Mouse (Mus musculus) heart, postnatal 25 days (tissue): ENCODE measurements at regions not wholly inside any gene's neighbourhood (a gene's known extent, or its start where the extent isn't known, plus 50 kb on each side); places are given as distances from the start of the nearest gene placed in this dataset.

Source experiments
- DNase-seq: peaks from one replicate; pipeline ENCODE4 v3.0.0; 2022; ENCODE audit warnings: low spot score
- intact Hi-C: fragments of 180-260 bp; cut with DNase I; formaldehyde crosslinking; loops from one replicate; pipeline ENCODE4 v1.15.1; 2025

DNA sequence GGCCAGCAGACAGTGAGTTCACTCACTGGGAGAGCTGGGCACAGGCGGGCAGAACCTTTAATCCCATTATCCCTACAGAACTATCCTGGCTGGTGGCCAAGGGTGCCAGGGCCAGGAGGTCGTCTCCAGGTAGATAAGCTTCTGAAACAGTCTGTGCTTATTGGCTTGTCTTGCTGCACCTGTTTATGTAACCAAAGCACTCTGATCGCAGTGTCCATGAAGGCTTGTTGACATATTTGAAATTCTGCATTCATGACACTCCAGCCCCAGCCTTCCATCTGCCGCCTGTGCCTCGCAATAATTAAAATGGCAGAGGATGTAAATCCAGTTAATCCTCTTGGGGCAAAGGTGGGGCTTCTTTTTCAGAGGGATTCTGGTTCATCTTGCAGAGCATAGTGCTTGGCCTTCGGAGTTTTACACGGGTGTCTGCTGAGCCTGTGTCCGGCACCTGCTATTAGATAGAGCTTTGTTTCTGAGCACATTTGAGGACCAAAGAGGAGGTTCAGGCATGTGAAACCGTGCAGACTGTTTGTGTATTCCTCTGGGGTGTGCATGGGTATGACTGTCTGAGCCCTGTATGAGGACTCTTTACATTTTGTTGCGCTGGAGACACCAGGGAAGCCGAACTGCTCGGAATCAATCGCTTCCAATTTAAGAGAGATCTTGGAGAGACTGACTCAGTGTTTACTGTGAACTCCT, 197.6 kb downstream of the Xxylt1 start:
- intact Hi-C loops, result loop anchor here (5.0 kb wide), 1 partner anchor 34 kb away; no protein-coding TSS in a partner anchor
- no peak for DNase-seq

GRCm38 (mm10) chr16:30884189-30884551, 197.1 kb downstream of the Xxylt1 start:
- intact Hi-C loops, result loop anchor here (5.0 kb wide), 1 partner anchor 33 kb away; no protein-coding TSS in a partner anchor
- DNase-seq, result no peak

DNA sequence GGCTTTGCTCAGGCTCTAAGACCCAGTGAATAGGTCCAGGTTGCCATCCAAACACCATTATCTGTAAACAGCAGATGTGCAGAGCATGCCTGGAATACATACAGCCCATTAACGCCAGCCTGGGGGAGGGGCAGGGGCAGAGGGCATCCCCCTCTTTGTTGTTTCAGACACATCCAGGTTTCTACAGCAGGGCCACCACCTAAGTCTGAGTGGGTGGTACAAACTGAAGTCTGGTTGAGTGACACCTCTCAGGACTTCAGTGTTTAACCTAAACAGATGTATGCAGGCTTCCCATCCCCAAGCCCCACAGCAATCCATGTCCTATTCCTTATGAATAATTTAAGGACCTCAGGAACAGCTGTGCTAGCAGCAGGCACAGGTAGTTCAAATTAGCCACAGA, 194.2 kb downstream of the Xxylt1 start:
- DNase-seq, result no peak
- intact Hi-C loops, result no loop called here

DNA sequence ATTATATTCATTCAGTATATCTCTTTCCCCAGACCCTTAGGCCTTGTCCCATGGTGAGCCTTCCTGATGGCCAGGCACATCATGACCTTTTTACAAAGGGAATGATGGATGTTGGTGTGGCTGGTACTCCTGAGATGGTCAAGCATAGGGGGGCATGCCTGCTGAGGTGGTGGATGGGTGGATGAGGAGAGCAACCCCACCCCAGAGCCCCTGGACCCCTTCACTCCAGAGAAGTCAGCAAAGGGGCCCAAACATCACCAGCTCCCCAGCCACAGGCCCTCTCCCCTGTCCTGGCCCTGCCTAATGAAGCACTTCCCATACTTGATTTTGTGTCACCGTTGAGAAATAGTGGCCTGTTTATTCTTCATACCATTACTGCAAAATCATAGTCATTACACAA, 193.7 kb downstream of the Xxylt1 start:
- no peak for DNase-seq
- intact Hi-C loops, result no loop called here

- no peak for DNase-seq
- intact Hi-C loops, result no loop called here
Measured at GRCm38 (mm10) chr16:30888556-30889323, 192.5 kb downstream of the Xxylt1 start.

DNA sequence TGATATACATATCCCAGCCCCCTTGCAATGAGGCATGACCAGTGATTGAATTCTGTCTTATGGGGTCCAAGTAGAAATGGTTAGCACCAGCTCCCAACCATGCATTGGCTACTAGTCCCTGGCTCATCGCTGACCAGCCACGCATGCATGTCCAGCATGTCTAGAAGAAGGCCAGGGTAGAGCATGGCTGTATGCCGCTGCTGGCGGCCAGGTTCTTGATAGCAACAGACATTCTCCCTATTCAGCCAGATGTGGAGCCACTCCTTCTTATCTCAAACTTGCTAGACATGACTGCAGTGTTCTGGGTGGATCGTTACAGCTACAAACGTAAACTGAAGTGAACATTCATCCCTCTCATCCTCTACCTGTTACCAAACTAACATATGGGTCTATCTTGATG, 188.6 kb downstream of the Xxylt1 start:
- no peak for DNase-seq
- intact Hi-C loops, result no loop called here

DNA sequence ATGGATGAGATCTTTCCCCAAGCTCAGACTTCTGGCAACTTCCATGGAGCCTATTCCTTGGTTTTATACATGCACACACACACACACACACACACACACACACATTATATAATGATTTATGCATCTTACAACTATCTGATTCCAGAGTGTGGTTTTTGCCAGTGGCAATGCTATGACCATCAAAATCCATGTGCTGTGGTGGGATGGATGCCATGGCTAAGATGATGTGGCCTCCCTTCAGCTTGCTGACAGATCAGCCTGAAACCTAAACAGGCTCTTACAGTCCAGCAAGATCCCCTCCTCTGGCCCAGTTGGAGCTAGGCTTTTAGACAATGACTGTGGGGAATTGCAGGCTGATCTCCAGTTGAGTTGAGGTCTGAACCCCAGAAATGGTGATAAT, 187.1 kb downstream of the Xxylt1 start:
- intact Hi-C loops, result no loop called here
- DNase-seq, result no peak

DNA sequence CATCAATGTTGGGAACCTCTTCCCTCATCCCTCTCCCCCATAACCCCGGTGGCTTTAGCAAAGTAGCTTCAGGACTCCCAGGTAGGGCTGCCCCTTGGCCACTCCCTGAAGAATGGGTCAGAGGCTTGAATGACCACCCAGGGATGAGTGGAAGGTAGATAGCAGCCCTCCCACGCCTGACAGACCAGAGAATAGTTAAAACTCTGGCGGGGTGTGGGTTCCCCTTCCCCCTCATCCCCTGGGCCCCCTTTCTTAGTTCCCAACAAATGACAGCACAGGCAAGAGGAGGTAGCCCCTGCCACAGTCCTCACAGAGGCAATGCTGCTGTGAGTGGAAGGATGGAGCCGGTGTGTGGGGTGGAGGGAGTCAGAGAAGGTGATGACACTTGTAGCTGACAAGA, 186.2 kb downstream of the Xxylt1 start:
- DNase-seq, result no peak
- intact Hi-C loops, result no loop called here

DNA sequence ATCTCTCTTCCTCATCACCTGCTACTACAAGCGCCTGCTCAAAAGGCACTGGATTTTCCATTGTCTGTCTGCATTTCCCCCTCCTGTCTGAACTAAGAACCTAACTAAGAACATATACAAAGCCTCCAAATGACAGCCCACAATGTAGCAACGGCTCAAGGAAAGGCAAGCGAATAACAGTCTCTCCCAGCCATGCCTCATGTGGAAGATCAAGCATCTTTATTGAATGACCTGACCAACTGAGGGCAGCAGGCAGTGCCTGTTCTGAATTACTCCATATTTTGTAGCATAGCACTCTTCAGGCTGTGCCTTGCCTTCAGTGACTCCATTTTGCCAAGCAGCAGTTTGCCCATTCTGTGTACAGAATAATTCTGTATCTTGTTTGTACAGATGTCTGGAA, 183.9 kb downstream of the Xxylt1 start:
- intact Hi-C loops, result no loop called here
- DNase-seq, result no peak

DNA sequence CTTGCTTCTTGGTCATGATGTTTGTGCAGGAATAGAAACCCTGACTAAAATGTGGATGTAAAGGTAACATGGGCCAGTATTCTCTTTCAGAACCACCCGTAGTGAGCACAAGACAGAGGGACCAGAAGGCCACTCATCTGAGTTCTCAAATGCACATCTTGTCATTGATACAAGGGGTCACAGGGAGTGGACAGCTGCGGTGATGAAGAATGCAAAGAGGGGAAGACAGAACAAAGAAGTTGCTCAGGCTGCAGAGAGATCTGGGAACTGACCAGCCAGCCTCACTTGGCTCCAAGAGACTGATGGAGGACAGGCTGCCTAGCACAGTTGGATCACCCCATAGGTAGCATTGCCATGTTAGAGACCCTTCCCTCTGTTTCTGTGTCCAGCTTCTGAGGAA, 181.1 kb downstream of the Xxylt1 start:
- no peak for DNase-seq
- intact Hi-C loops, result no loop called here

DNA sequence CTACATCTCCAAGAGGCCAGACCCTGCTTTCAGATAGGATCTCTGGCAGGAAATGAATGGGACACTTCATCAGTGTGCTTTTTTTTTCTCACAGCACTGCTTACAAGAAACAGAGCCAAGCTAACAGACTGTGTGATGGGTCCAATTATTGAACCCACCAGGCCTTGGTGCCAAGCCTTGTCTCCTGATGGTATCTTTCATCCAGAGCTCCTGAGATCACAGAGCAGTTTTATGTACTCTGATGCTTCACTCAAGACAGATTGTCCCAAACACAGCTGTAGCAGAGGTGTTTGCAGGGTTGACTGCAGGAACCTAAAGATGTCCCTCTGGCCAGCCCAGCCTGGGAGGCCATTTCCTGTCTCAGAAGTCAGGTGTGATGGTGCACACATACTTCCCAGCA, 179.9 kb downstream of the Xxylt1 start:
- intact Hi-C loops, result no loop called here
- DNase-seq, result no peak
